Mouse (Mus musculus) myocyte (in vitro differentiated cells): ENCODE data around the gene Frmd4a. TPM values are rescaled to one million over a fixed set of nuclear protein-coding genes. Genes with fewer than 3 reads are reported as not detected.

Experiments
- H3K27me3 ChIP-seq: one replicate; pipeline ENCODE4 v1.6.1; 2011; ENCODE audit not compliant: control insufficient read depth, insufficient read depth, insufficient read length
- H3K36me3 ChIP-seq: one replicate; pipeline ENCODE4 v1.6.1; 2011; ENCODE audit not compliant: control insufficient read depth, insufficient read depth
- H3K4me2 ChIP-seq: one replicate; pipeline ENCODE4 v1.6.1; 2011; ENCODE audit warnings: low read depth, control low read depth
- H3K4me3 ChIP-seq: one replicate; pipeline ENCODE4 v1.5.1; 2011; ENCODE audit warnings: mild to moderate bottlenecking, control low read depth, moderate library complexity
- H3K79me2 ChIP-seq: one replicate; pipeline ENCODE4 v1.6.1; 2011; ENCODE audit not compliant: control insufficient read depth, insufficient read depth
- H3ac ChIP-seq: one replicate; pipeline ENCODE4 v1.6.1; 2011; ENCODE audit not compliant: control insufficient read depth, insufficient read length
- CEBPB ChIP-seq: IDR thresholded peaks from 2 replicates; pipeline ENCODE4 v1.6.1; 2011; ENCODE audit warnings: mild to moderate bottlenecking, moderate library complexity; ENCODE audit not compliant: poor library complexity, insufficient read depth, severe bottlenecking
- E2F4 ChIP-seq: IDR thresholded peaks from one replicate; pipeline ENCODE4 v1.6.1; 2011; ENCODE audit warnings: mild to moderate bottlenecking, control low read depth, moderate library complexity; ENCODE audit not compliant: insufficient read depth
- MAX ChIP-seq: IDR thresholded peaks from one replicate; pipeline ENCODE4 v1.6.1; 2011; ENCODE audit warnings: low read depth, mild to moderate bottlenecking, control low read depth
- MYOD1 ChIP-seq, 3 experiments: IDR thresholded peaks; one replicate each; pipeline ENCODE4 v1.6.1; 2011; ENCODE audit warnings: control low read depth in 2 of 3, low read depth in 2 of 3, mild to moderate bottlenecking in 2 of 3, moderate library complexity in 1 of 3; ENCODE audit not compliant: insufficient read length in 2 of 3, control insufficient read depth in 1 of 3
- MYOG ChIP-seq, 3 experiments: IDR thresholded peaks; one replicate each; pipeline ENCODE4 v1.6.1; 2011; ENCODE audit warnings: control low read depth in 2 of 3, low read depth in 2 of 3, mild to moderate bottlenecking in 2 of 3; ENCODE audit not compliant: insufficient read length in 2 of 3, control insufficient read depth in 1 of 3, insufficient read depth in 1 of 3
- POLR2A ChIP-seq: IDR thresholded peaks from one replicate; pipeline ENCODE4 v1.6.1; 2011; ENCODE audit warnings: low read depth, mild to moderate bottlenecking, control low read depth, moderate library complexity; ENCODE audit not compliant: insufficient read length
- POLR2AphosphoS2 ChIP-seq: IDR thresholded peaks from one replicate; pipeline ENCODE4 v1.6.1; 2011; ENCODE audit warnings: low read depth, control low read depth; ENCODE audit not compliant: insufficient read length
- REST ChIP-seq: IDR thresholded peaks from one replicate; pipeline ENCODE4 v1.6.1; 2011; ENCODE audit warnings: mild to moderate bottlenecking, control low read depth, moderate library complexity; ENCODE audit not compliant: insufficient read depth, insufficient read length
- SRF ChIP-seq: IDR thresholded peaks from one replicate; pipeline ENCODE4 v1.6.1; 2011; ENCODE audit warnings: low read depth; ENCODE audit not compliant: control insufficient read depth, insufficient read length
- TCF12 ChIP-seq: IDR thresholded peaks from one replicate; pipeline ENCODE4 v1.6.1; 2011; ENCODE audit warnings: mild to moderate bottlenecking, control low read depth; ENCODE audit not compliant: poor library complexity, insufficient read depth, severe bottlenecking
- TCF3 ChIP-seq: IDR thresholded peaks from one replicate; pipeline ENCODE4 v1.6.1; 2011; ENCODE audit warnings: low read depth, control low read depth; ENCODE audit not compliant: insufficient read length
- USF1 ChIP-seq: IDR thresholded peaks from one replicate; pipeline ENCODE4 v1.6.1; 2011; ENCODE audit warnings: low read depth, mild to moderate bottlenecking, control low read depth, moderate library complexity
- polyA plus RNA-seq: library from polyadenylated mRNA; unstranded; fragments of >200 nt; fragmentation: generic; extraction: Trizol; gene quantifications from one replicate; pipeline ENCODE4 v1.2.1, GENCODE M21; 2012; ENCODE audit warnings: missing spikeins

Gene Frmd4a
- polyA plus RNA-seq, 1 experiment = 24.7 TPM

GRCm38 (mm10) chr2:4394641-4395040 is 377.1 kb downstream of the Frmd4a start:
- Histone ChIP-seq H3K4me2 (no peak overlapping the region), H3K27me3 (no peaks in the 10 kb centered on the region), H3K4me3 (no peak overlapping the region), H3K79me2 (peaks cover 5% of the 10 kb centered on the region), H3ac (no peak overlapping the region), H3K36me3 (no peaks in the 10 kb centered on the region)
- TF ChIP-seq MYOG (IDR thresholded peaks at IDR 0.05; ENCODE audit: control insufficient read depth in 1 of 3, insufficient read depth in 1 of 3, insufficient read length in 2 of 3, low read depth in 2 of 3) (no peak), TCF12 (no peak), TCF3 (no peak), USF1 (no peak), POLR2A (no peak), SRF (no peak), MYOD1 (IDR thresholded peaks at IDR 0.05; ENCODE audit: control insufficient read depth in 1 of 3, insufficient read length in 2 of 3, low read depth in 2 of 3) (no peak), REST (no peak), CEBPB (no peak), MAX (no peak), POLR2AphosphoS2 (no peak)

- Histone ChIP-seq H3K4me2 (peak overlapping the region; percentile 70), H3ac (no peak overlapping the region), H3K4me3 (no peak overlapping the region), H3K79me2 (peaks cover 27% of the 10 kb centered on the region), H3K27me3 (no peaks in the 10 kb centered on the region), H3K36me3 (no peaks in the 10 kb centered on the region)
- TF ChIP-seq MAX (no peak), MYOG (IDR thresholded peaks at IDR 0.05; ENCODE audit: control insufficient read depth in 1 of 3, insufficient read depth in 1 of 3, insufficient read length in 2 of 3, low read depth in 2 of 3) (no peak), POLR2A (no peak), POLR2AphosphoS2 (no peak), TCF12 (no peak), SRF (no peak), USF1 (no peak), E2F4 (no peak), TCF3 (no peak)
These were observed 382.2 kb downstream of the Frmd4a start for GRCm38 (mm10) chr2:4399721-4400120.

- H3K4me2 ChIP-seq = peak overlapping the region; percentile 74
- H3K4me3 ChIP-seq = peak overlapping the region; percentile 70
- H3K79me2 ChIP-seq = peaks cover 39% of the 10 kb centered on the region
- no peaks in the 10 kb centered on the region for H3K27me3 ChIP-seq
- peaks cover 6% of the 10 kb centered on the region for H3K36me3 ChIP-seq
- TF ChIP-seq REST (no peak), MYOD1 (IDR thresholded peaks at IDR 0.05; ENCODE audit: control insufficient read depth in 1 of 3, insufficient read length in 2 of 3, low read depth in 2 of 3) (peak in 1 of 3 experiments; percentile 55), E2F4 (no peak), MAX (no peak), SRF (no peak), POLR2AphosphoS2 (peak; percentile 44), USF1 (no peak), CEBPB (no peak), TCF12 (no peak), MYOG (IDR thresholded peaks at IDR 0.05; ENCODE audit: control insufficient read depth in 1 of 3, insufficient read depth in 1 of 3, insufficient read length in 2 of 3, low read depth in 2 of 3) (peak in 1 of 3 experiments; percentile 2), TCF3 (no peak), POLR2A (peak; percentile 77)
- peak overlapping the region; percentile 81 for H3ac ChIP-seq
These were observed 383.5 kb downstream of the Frmd4a start for GRCm38 (mm10) chr2:4400771-4401596.

- TF ChIP-seq POLR2A (peak; percentile 54), POLR2AphosphoS2 (peak; percentile 31), MYOD1 (IDR thresholded peaks at IDR 0.05; ENCODE audit: control insufficient read depth in 1 of 3, insufficient read length in 2 of 3, low read depth in 2 of 3) (no peak), E2F4 (no peak), TCF12 (no peak), MYOG (IDR thresholded peaks at IDR 0.05; ENCODE audit: control insufficient read depth in 1 of 3, insufficient read depth in 1 of 3, insufficient read length in 2 of 3, low read depth in 2 of 3) (no peak)
- Histone ChIP-seq H3ac (peak overlapping the region; percentile 81), H3K36me3 (peaks cover 6% of the 10 kb centered on the region), H3K4me3 (peak overlapping the region; percentile 70), H3K79me2 (peaks cover 48% of the 10 kb centered on the region), H3K27me3 (no peaks in the 10 kb centered on the region), H3K4me2 (peak overlapping the region; percentile 74)
These were observed 384.4 kb downstream of the Frmd4a start for GRCm38 (mm10) chr2:4401597-4402581.
